Mouse (Mus musculus): Measurements from ENCODE around the gene Tab2.

Gene Tab2

GRCm38 (mm10) chr10:7956228-7957001 lies at the start of gene Tab2:
Tab2 (minus strand) TSS chr10:7956230.
- DNase-seq (ENCODE audit: low read depth, low spot score), result peak; percentile 61

GRCm38 (mm10) chr10:7992258-7992919 lies 36.4 kb upstream of the Tab2 start:
- no peak for DNase-seq (ENCODE audit: low read depth, low spot score)

- DNase-seq (ENCODE audit: low read depth, low spot score), result no peak
Observed at GRCm38 (mm10) chr10:7991596-7991995, 35.6 kb upstream of the Tab2 start.

GRCm38 (mm10) chr10:7987521-7987920 lies 31.5 kb upstream of the Tab2 start:
- no peak for DNase-seq (ENCODE audit: low read depth, low spot score)

- no peak for DNase-seq (ENCODE audit: low read depth, low spot score)
Observed at GRCm38 (mm10) chr10:7976462-7976861, 20.4 kb upstream of the Tab2 start.

GRCm38 (mm10) chr10:7968747-7969280 lies 12.8 kb upstream of the Tab2 start:
- no peak for DNase-seq (ENCODE audit: low read depth, low spot score)

GRCm38 (mm10) chr10:7967096-7967495 lies 11.1 kb upstream of the Tab2 start:
- no peak for DNase-seq (ENCODE audit: low read depth, low spot score)

GRCm38 (mm10) chr10:7959073-7959472 lies 3.0 kb upstream of the Tab2 start:
- no peak for DNase-seq (ENCODE audit: low read depth, low spot score)

GRCm38 (mm10) chr10:7955634-7956121 lies 352 bp downstream of the Tab2 start:
- DNase-seq (ENCODE audit: low read depth, low spot score), result no peak

GRCm38 (mm10) chr10:7954989-7955633 lies 919 bp downstream of the Tab2 start:
- no peak for DNase-seq (ENCODE audit: low read depth, low spot score)

GRCm38 (mm10) chr10:7954627-7954988 lies 1.4 kb downstream of the Tab2 start:
- DNase-seq (ENCODE audit: low read depth, low spot score), result no peak

GRCm38 (mm10) chr10:7943006-7943405 lies 13.0 kb downstream of the Tab2 start:
- no peak for DNase-seq (ENCODE audit: low read depth, low spot score)

GRCm38 (mm10) chr10:7936556-7937192 lies 19.4 kb downstream of the Tab2 start:
- no peak for DNase-seq (ENCODE audit: low read depth, low spot score)

- no peak for DNase-seq (ENCODE audit: low read depth, low spot score)
Observed at GRCm38 (mm10) chr10:7932958-7933357, 23.1 kb downstream of the Tab2 start.

- no peak for DNase-seq (ENCODE audit: low read depth, low spot score)
Observed at GRCm38 (mm10) chr10:7928996-7929395, 27.0 kb downstream of the Tab2 start.

GRCm38 (mm10) chr10:7925481-7925880 lies 30.5 kb downstream of the Tab2 start:
- no peak for DNase-seq (ENCODE audit: low read depth, low spot score)

GRCm38 (mm10) chr10:7923433-7923832 lies 32.6 kb downstream of the Tab2 start:
- no peak for DNase-seq (ENCODE audit: low read depth, low spot score)

- no peak for DNase-seq (ENCODE audit: low read depth, low spot score)
Observed at GRCm38 (mm10) chr10:7911268-7911667, 44.8 kb downstream of the Tab2 start.

- no peak for DNase-seq (ENCODE audit: low read depth, low spot score)
Observed at GRCm38 (mm10) chr10:7907151-7907550, 48.9 kb downstream of the Tab2 start.

- no peak for DNase-seq (ENCODE audit: low read depth, low spot score)
Observed at GRCm38 (mm10) chr10:7904157-7904556, 51.9 kb downstream of the Tab2 start.

GRCm38 (mm10) chr10:7900719-7901627 lies 55.1 kb downstream of the Tab2 start:
- DNase-seq (ENCODE audit: low read depth, low spot score), result no peak

All from WW6 (cell line).